Mouse (Mus musculus) CH12.LX (cell line): Measurements from ENCODE around the gene Fam172a.

ENCODE experiments used
- CTCF ChIP-seq, 2 experiments: IDR thresholded peaks in 1 of 2; conservative IDR thresholded peaks in 1 of 2; 2 replicates each; pipeline ENCODE4 v1.5.1; 2011 to 2012; ENCODE audit warnings: low read depth in 2 of 2, low read length in 2 of 2, improper control_type of control experiment in 1 of 2, inconsistent platforms in 1 of 2, mild to moderate bottlenecking in 1 of 2, moderate library complexity in 1 of 2
- ETS1 ChIP-seq: conservative IDR thresholded peaks from 2 replicates; pipeline ENCODE4 v1.6.1; 2012; ENCODE audit warnings: low read depth, mild to moderate bottlenecking, inconsistent platforms, low read length, improper control_type of control experiment, moderate library complexity
- PAX5 ChIP-seq: IDR thresholded peaks from 2 replicates; pipeline ENCODE4 v1.6.1; 2012; ENCODE audit warnings: low read length, inconsistent platforms, mixed read lengths
- POLR2A ChIP-seq: IDR thresholded peaks from 2 replicates; pipeline ENCODE4 v1.6.1; 2011; ENCODE audit warnings: low read depth, mild to moderate bottlenecking, improper control_type of control experiment, low read length
- POLR2AphosphoS2 ChIP-seq: IDR thresholded peaks from 2 replicates; pipeline ENCODE4 v1.6.1; 2011; ENCODE audit warnings: low read depth, low read length, improper control_type of control experiment

GRCm38 (mm10) chr13:78010176-78010575 lies 308.3 kb downstream of the Fam172a start:
- TF ChIP-seq ETS1 (no peak), CTCF (conservative IDR thresholded peaks at IDR 0.05 in 1 of 2, IDR thresholded peaks at IDR 0.05 in 1 of 2; ENCODE audit: low read depth in 2 of 2, low read length in 2 of 2) (no peak), PAX5 (no peak), POLR2AphosphoS2 (no peak), POLR2A (no peak)
